Mouse (Mus musculus): ENCODE results near the gene Spop. TPM values are rescaled to one million over a fixed set of nuclear protein-coding genes. Genes with fewer than 3 reads are reported as not detected.

Spop gene
- polyA plus RNA-seq, 1 experiment from 2014 or later, result 230 TPM

- Histone ChIP-seq H3K4me1 (replicated peaks) (0 out of 2 replicates have a peak, but pooled peaks cover 5% of the 10 kb centered on the region), H3K4me2 (no peak overlapping the region), H3K9ac (no peak overlapping the region), H3K27ac (replicated peaks) (no peak overlapping the region), H3K9me3 (no peaks in the 10 kb centered on the region), H3K27me3 (no peaks in the 10 kb centered on the region), H3K36me3 (0 out of 2 replicates have a peak, but pooled peaks cover 9% of the 10 kb centered on the region), H3K4me3 (no peak overlapping the region)
- WGBS, result 95% methylated on average over 6 of the region's 6 CpGs
- no peak for ATAC-seq (ENCODE audit: low FRiP score, low read depth)
Observed at GRCm38 (mm10) chr11:95446580-95447305, 32.9 kb downstream of the Spop start.

- Histone ChIP-seq H3K27me3 (no peaks in the 10 kb centered on the region), H3K27ac (replicated peaks) (no peak overlapping the region), H3K4me1 (replicated peaks) (0 out of 2 replicates have a peak, but pooled peaks cover 5% of the 10 kb centered on the region), H3K4me2 (no peak overlapping the region), H3K36me3 (0 out of 2 replicates have a peak, but pooled peaks cover 9% of the 10 kb centered on the region), H3K9me3 (no peaks in the 10 kb centered on the region), H3K4me3 (no peak overlapping the region), H3K9ac (no peak overlapping the region)
- ATAC-seq (ENCODE audit: low FRiP score, low read depth), result no peak
- 65% methylated on average over 3 of the region's 3 CpGs for WGBS
Observed at GRCm38 (mm10) chr11:95448346-95448745, 34.5 kb downstream of the Spop start.

- Histone ChIP-seq H3K9me3 (no peaks in the 10 kb centered on the region), H3K27me3 (no peaks in the 10 kb centered on the region), H3K27ac (replicated peaks) (no peak overlapping the region), H3K4me2 (no peak overlapping the region), H3K9ac (no peak overlapping the region), H3K4me3 (no peak overlapping the region), H3K36me3 (0 out of 2 replicates have a peak, but pooled peaks cover 3% of the 10 kb centered on the region), H3K4me1 (replicated peaks) (no peaks in the 10 kb centered on the region)
- 69% methylated on average over 8 of the region's 8 CpGs for WGBS
- no peak for ATAC-seq (ENCODE audit: low FRiP score, low read depth)
Observed at GRCm38 (mm10) chr11:95455331-95455730, 41.5 kb downstream of the Spop start.

- no peak for ATAC-seq (ENCODE audit: low FRiP score, low read depth)
- Histone ChIP-seq H3K4me2 (no peak overlapping the region), H3K27ac (replicated peaks) (no peak overlapping the region), H3K4me3 (no peak overlapping the region), H3K36me3 (no peaks in the 10 kb centered on the region), H3K9me3 (no peaks in the 10 kb centered on the region), H3K4me1 (replicated peaks) (no peaks in the 10 kb centered on the region), H3K9ac (no peak overlapping the region), H3K27me3 (no peaks in the 10 kb centered on the region)
- WGBS, result 89% methylated on average over 2 of the region's 2 CpGs
Observed at GRCm38 (mm10) chr11:95460872-95461271, 47.0 kb downstream of the Spop start.

- Histone ChIP-seq H3K4me2 (no peak overlapping the region), H3K4me3 (no peak overlapping the region), H3K27me3 (no peaks in the 10 kb centered on the region), H3K27ac (replicated peaks) (no peak overlapping the region), H3K4me1 (replicated peaks) (no peaks in the 10 kb centered on the region), H3K9ac (no peak overlapping the region), H3K36me3 (no peaks in the 10 kb centered on the region), H3K9me3 (no peaks in the 10 kb centered on the region)
- ATAC-seq (ENCODE audit: low FRiP score, low read depth), result no peak
- 98% methylated on average over 3 of the region's 3 CpGs for WGBS
Observed at GRCm38 (mm10) chr11:95462168-95462567, 48.3 kb downstream of the Spop start.

GRCm38 (mm10) chr11:95467731-95468130 lies 53.9 kb downstream of the Spop start:
- no peak for ATAC-seq (ENCODE audit: low FRiP score, low read depth)
- Histone ChIP-seq H3K4me2 (no peak overlapping the region), H3K4me1 (replicated peaks) (no peaks in the 10 kb centered on the region), H3K9me3 (no peaks in the 10 kb centered on the region), H3K4me3 (no peak overlapping the region), H3K27ac (replicated peaks) (no peak overlapping the region), H3K9ac (no peak overlapping the region), H3K27me3 (no peaks in the 10 kb centered on the region), H3K36me3 (peaks cover 10% of the 10 kb centered on the region; the same call in 1 of the 2 replicates)
- 96% methylated on average over 1 of the region's 1 CpGs for WGBS

GRCm38 (mm10) chr11:95472942-95473341 lies 59.1 kb downstream of the Spop start:
- ATAC-seq (ENCODE audit: low FRiP score, low read depth), result no peak
- Histone ChIP-seq H3K4me1 (replicated peaks) (no peaks in the 10 kb centered on the region), H3K4me2 (no peak overlapping the region), H3K27ac (replicated peaks) (no peak overlapping the region), H3K36me3 (peaks cover 15% of the 10 kb centered on the region; the same call in 1 of the 2 replicates), H3K27me3 (no peaks in the 10 kb centered on the region), H3K9me3 (no peaks in the 10 kb centered on the region), H3K4me3 (no peak overlapping the region), H3K9ac (no peak overlapping the region)
- WGBS, result 85% methylated on average over 2 of the region's 2 CpGs

- peaks cover 15% of the 10 kb centered on the region; the same call in 1 of the 2 replicates for H3K36me3 ChIP-seq
Observed at GRCm38 (mm10) chr11:95473456-95473855, 59.6 kb downstream of the Spop start.

GRCm38 (mm10) chr11:95476323-95476722 lies 62.4 kb downstream of the Spop start:
- H3K36me3 ChIP-seq, result peaks cover 17% of the 10 kb centered on the region
- no peak overlapping the region for H3K4me2 ChIP-seq
- 83% methylated on average over 7 of the region's 7 CpGs for WGBS

More at GRCm38 (mm10) chr11:95473456-95473855, 59.6 kb downstream of the Spop start:
- Histone ChIP-seq H3K4me3 (no peak overlapping the region), H3K9me3 (no peaks in the 10 kb centered on the region), H3K27ac (replicated peaks) (no peak overlapping the region), H3K27me3 (no peaks in the 10 kb centered on the region), H3K9ac (no peak overlapping the region), H3K4me1 (replicated peaks) (no peaks in the 10 kb centered on the region), H3K4me2 (no peak overlapping the region)
- 87% methylated on average over 1 of the region's 1 CpGs for WGBS
- ATAC-seq (ENCODE audit: low FRiP score, low read depth), result no peak

GRCm38 (mm10) chr11:95479458-95479857 lies 65.6 kb downstream of the Spop start:
- no peak overlapping the region for H3K4me2 ChIP-seq
- 0 out of 2 replicates have a peak, but pooled peaks cover 2% of the 10 kb centered on the region for H3K9me3 ChIP-seq
- ATAC-seq (ENCODE audit: low FRiP score, low read depth), result no peak
- no peaks in the 10 kb centered on the region for H3K27me3 ChIP-seq
- H3K4me1 ChIP-seq (replicated peaks), result no peaks in the 10 kb centered on the region
- H3K9ac ChIP-seq, result no peak overlapping the region
- no peak overlapping the region for H3K27ac ChIP-seq (replicated peaks)
- no peak overlapping the region for H3K4me3 ChIP-seq
- 79% methylated on average over 4 of the region's 4 CpGs for WGBS
- H3K36me3 ChIP-seq, result peaks cover 6% of the 10 kb centered on the region

More at GRCm38 (mm10) chr11:95476323-95476722, 62.4 kb downstream of the Spop start:
- Histone ChIP-seq H3K27me3 (no peaks in the 10 kb centered on the region), H3K9ac (no peak overlapping the region), H3K4me3 (no peak overlapping the region), H3K4me1 (replicated peaks) (no peaks in the 10 kb centered on the region), H3K27ac (replicated peaks) (no peak overlapping the region), H3K9me3 (0 out of 2 replicates have a peak, but pooled peaks cover 2% of the 10 kb centered on the region)
- no peak for ATAC-seq (ENCODE audit: low FRiP score, low read depth)

- 90% methylated on average over 4 of the region's 4 CpGs for WGBS
- Histone ChIP-seq H3K27ac (replicated peaks) (no peak overlapping the region), H3K27me3 (no peaks in the 10 kb centered on the region), H3K9ac (no peak overlapping the region), H3K4me3 (no peak overlapping the region), H3K4me1 (replicated peaks) (no peaks in the 10 kb centered on the region), H3K4me2 (no peak overlapping the region), H3K36me3 (peaks cover 11% of the 10 kb centered on the region), H3K9me3 (0 out of 2 replicates have a peak, but pooled peaks cover 2% of the 10 kb centered on the region)
- no peak for ATAC-seq (ENCODE audit: low FRiP score, low read depth)
Observed at GRCm38 (mm10) chr11:95480662-95481061, 66.8 kb downstream of the Spop start.

GRCm38 (mm10) chr11:95485634-95486033 lies 71.8 kb downstream of the Spop start:
- ATAC-seq (ENCODE audit: low FRiP score, low read depth), result no peak
- peaks cover 28% of the 10 kb centered on the region for H3K36me3 ChIP-seq
- H3K9me3 ChIP-seq, result no peaks in the 10 kb centered on the region
- 94% methylated on average over 18 of the region's 18 CpGs for WGBS
- H3K4me2 ChIP-seq, result no peak overlapping the region
- no peak overlapping the region for H3K9ac ChIP-seq
- H3K27me3 ChIP-seq, result no peaks in the 10 kb centered on the region
- no peaks in the 10 kb centered on the region for H3K4me1 ChIP-seq (replicated peaks)
- no peak overlapping the region for H3K4me3 ChIP-seq
- no peak overlapping the region for H3K27ac ChIP-seq (replicated peaks)

All from hindbrain, embryonic 15.5 days (tissue).